Mouse (Mus musculus) intestine, embryonic 15.5 days (tissue): Measurements from ENCODE around the gene Crtc2. TPM values are rescaled to one million over a fixed set of nuclear protein-coding genes. Genes with fewer than 3 reads are reported as not detected.

Source experiments
- ATAC-seq: fragments of 200-750 bp; cut with Nextera tagmentation; 2 replicates; pipeline ENCODE4 v1.8.0; 2017; ENCODE audit warnings: moderate TSS enrichment, moderate library complexity
- H3K27ac ChIP-seq: fragments of 300-500 bp; sonication (generic); 2 replicates; pipeline ENCODE4 v1.5.1; 2015; ENCODE audit warnings: mild to moderate bottlenecking, inconsistent platforms
- H3K27me3 ChIP-seq: fragments of 300-500 bp; sonication (generic); replicated peaks from 2 replicates; pipeline ENCODE4 v1.6.1; 2015; ENCODE audit warnings: inconsistent platforms
- H3K36me3 ChIP-seq: fragments of 300-500 bp; sonication (generic); 2 replicates; pipeline ENCODE4 v1.6.1; 2015; ENCODE audit warnings: inconsistent platforms
- H3K4me1 ChIP-seq: fragments of 300-500 bp; sonication (generic); replicated peaks from 2 replicates; pipeline ENCODE4 v1.6.1; 2015; ENCODE audit warnings: inconsistent platforms
- H3K4me2 ChIP-seq: fragments of 300-500 bp; sonication (generic); replicated peaks from 2 replicates; pipeline ENCODE4 v1.6.1; 2015; ENCODE audit warnings: mild to moderate bottlenecking, inconsistent platforms
- H3K4me3 ChIP-seq: fragments of 300-500 bp; sonication (generic); replicated peaks from 2 replicates; pipeline ENCODE4 v1.5.1; 2015; ENCODE audit warnings: inconsistent platforms
- H3K9ac ChIP-seq: fragments of 300-500 bp; sonication (generic); 2 replicates; pipeline ENCODE4 v1.6.1; 2015; ENCODE audit warnings: inconsistent platforms
- H3K9me3 ChIP-seq: fragments of 300-500 bp; sonication (generic); 2 replicates; pipeline ENCODE4 v1.6.1; 2016; ENCODE audit warnings: inconsistent platforms
- WGBS: fragments of 180-500 bp; shearing (Covaris S2); methylation state at CpG from one replicate; pipeline ENCODE4 v1.1.7; 2015; 5-methylcytosine and 5-hydroxymethylcytosine counted together
- polyA plus RNA-seq: library from polyadenylated mRNA; unstranded; fragments of >200 nt; fragmentation: Nextera tagmentation; extraction: Ambion mirVana; gene quantifications from 2 replicates; pipeline ENCODE4 v1.2.1, GENCODE M21; 2015

Gene Crtc2
- polyA plus RNA-seq, 1 experiment from 2014 or later = 18.6 TPM

DNA sequence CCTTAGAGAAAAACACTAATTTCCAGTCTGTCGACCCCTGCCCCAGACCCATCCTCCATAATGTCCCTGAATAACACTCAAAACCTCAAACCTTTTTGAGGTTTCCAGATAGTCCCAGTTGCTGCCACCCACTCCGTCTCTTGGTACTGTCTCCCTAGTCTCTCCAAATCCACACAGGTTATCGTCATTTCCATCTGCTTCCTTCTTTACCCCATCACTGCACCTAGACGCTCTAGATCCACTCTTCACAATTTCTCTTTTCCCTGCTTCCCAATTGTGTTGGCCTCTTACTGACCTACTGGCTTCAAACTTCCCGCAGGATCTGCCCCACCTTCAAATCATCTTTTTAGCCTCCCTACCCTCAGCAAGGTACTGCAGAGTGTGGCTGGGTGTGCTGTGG lies 32.8 kb upstream of the Crtc2 start:
- peak overlapping the region; percentile 53 for H3K4me3 ChIP-seq
- H3K36me3 ChIP-seq = 0 out of 2 replicates have a peak, but pooled peaks cover 4% of the 10 kb centered on the region
- H3K9me3 ChIP-seq = no peaks in the 10 kb centered on the region
- peak overlapping the region; percentile 80 for H3K4me2 ChIP-seq
- ATAC-seq = peak; percentile 5; the same call in 1 of the 2 replicates
- H3K27me3 ChIP-seq = no peaks in the 10 kb centered on the region
- WGBS = 15% methylated on average over 5 of the region's 5 CpGs
- peak overlapping the region; percentile 55 for H3K9ac ChIP-seq
- peaks cover 9% of the 10 kb centered on the region for H3K4me1 ChIP-seq
- peak overlapping the region; percentile 89; the same call in 1 of the 2 replicates for H3K27ac ChIP-seq

DNA sequence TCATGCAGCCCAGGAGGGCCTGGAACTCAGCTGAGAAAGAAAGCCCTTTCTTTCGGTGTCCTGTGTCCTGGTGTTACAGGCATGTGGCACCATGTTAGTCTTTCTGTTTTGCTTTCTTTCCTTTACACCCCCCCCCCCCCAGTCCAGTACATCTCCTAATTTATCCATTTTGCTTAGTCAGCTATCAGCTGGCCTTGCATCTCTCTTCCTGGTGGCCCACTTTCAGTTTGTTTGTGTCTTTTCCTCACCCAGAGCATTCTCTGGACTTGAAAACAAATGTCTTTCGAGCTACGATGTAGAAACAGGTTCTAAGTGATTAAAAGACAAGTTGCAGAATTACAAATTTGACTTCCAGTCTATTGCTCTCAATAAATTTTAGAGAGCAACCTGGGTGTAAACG lies 31.5 kb upstream of the Crtc2 start:
- WGBS = 86% methylated on average over 4 of the region's 4 CpGs
- H3K4me3 ChIP-seq = no peak overlapping the region
- H3K9me3 ChIP-seq = no peaks in the 10 kb centered on the region
- H3K4me1 ChIP-seq = peaks cover 9% of the 10 kb centered on the region
- no peak overlapping the region for H3K4me2 ChIP-seq
- no peak overlapping the region for H3K27ac ChIP-seq
- ATAC-seq = no peak
- H3K27me3 ChIP-seq = no peaks in the 10 kb centered on the region
- 0 out of 2 replicates have a peak, but pooled peaks cover 4% of the 10 kb centered on the region for H3K36me3 ChIP-seq
- no peak overlapping the region for H3K9ac ChIP-seq

DNA sequence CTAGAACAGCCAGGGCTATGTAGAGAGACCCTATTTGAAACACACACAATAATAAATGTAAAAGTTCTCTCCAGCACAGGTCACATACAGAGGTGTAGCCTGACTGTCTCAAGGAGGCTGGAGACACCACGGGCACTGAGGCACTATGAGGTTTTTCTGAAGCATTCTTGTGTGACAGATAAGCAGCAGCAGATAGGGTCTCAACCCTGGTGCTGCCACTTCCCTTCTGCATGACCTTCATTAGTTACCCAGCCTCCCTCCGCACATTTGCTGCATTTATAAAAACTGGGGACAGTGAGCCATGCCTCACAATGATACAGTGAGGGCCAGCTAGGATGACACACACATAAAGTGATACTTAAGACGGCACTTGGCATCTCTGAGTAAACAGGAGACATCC lies 31.0 kb upstream of the Crtc2 start:
- H3K27ac ChIP-seq = no peak overlapping the region

DNA sequence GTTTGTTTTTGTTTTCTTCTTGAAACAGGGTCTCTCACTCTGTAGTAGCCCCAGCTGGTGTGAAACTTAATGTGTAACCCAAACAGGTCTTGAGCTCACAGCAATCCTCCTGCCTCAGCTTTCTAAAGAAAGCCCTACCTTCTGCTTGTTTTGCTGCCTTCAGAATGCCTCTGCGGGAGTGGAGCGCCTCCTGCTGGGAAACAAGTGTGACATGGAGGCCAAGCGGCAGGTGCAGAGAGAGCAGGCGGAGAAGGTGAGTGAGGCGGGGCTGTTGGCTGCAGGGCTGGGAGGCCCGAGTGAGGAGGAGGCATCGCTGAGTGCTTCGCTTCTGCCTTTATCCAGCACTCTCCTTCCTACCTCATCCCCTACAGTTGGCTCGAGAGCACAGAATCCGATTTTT lies 29.6 kb upstream of the Crtc2 start:
- H3K4me3 ChIP-seq = no peak overlapping the region
- H3K9ac ChIP-seq = no peak overlapping the region
- H3K4me2 ChIP-seq = no peak overlapping the region
- H3K27ac ChIP-seq = no peak overlapping the region
- no peaks in the 10 kb centered on the region for H3K9me3 ChIP-seq
- H3K4me1 ChIP-seq = peaks cover 9% of the 10 kb centered on the region
- ATAC-seq = no peak
- H3K27me3 ChIP-seq = no peaks in the 10 kb centered on the region
- H3K36me3 ChIP-seq = 0 out of 2 replicates have a peak, but pooled peaks cover 4% of the 10 kb centered on the region
- WGBS = 83% methylated on average over 10 of the region's 10 CpGs

More for the DNA sequence above, 31.0 kb upstream of the Crtc2 start:
- Histone ChIP-seq H3K27me3 (no peaks in the 10 kb centered on the region), H3K9me3 (no peaks in the 10 kb centered on the region), H3K9ac (no peak overlapping the region), H3K4me3 (no peak overlapping the region), H3K4me1 (peaks cover 9% of the 10 kb centered on the region), H3K4me2 (no peak overlapping the region), H3K36me3 (0 out of 2 replicates have a peak, but pooled peaks cover 4% of the 10 kb centered on the region)
- ATAC-seq = no peak
- 69% methylated on average over 3 of the region's 3 CpGs for WGBS

DNA sequence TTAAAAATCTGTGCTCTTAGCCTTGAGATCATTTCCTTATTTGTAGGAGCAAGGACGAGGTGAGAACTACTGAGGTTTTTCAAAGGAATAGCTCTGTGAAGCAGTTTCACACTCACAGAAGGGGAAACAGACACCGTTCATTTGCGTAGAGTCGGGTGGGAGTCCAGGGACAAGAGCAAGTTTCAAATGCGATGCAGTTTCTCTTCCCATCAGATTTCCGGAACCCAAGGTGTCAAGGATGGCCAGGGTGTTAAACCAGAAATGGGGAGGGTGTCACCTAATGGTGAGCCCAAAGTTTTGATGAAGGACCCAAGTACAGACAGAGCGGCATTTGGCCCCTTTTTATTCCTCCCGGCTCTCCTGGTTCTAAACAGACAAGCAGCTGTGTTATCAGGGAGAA lies 22.9 kb upstream of the Crtc2 start:
- Histone ChIP-seq H3K27me3 (no peaks in the 10 kb centered on the region), H3K9ac (peak overlapping the region; percentile 26; the same call in 1 of the 2 replicates), H3K36me3 (peaks cover 15% of the 10 kb centered on the region), H3K27ac (peak overlapping the region; percentile 88; the same call in 1 of the 2 replicates), H3K4me1 (peaks cover 2% of the 10 kb centered on the region; the same call in 1 of the 2 replicates), H3K4me2 (peak overlapping the region; percentile 76), H3K4me3 (peak overlapping the region; percentile 75), H3K9me3 (no peaks in the 10 kb centered on the region)
- no peak for ATAC-seq
- whole genome bisulfite sequencing = 10% methylated on average over 8 of the region's 8 CpGs

DNA sequence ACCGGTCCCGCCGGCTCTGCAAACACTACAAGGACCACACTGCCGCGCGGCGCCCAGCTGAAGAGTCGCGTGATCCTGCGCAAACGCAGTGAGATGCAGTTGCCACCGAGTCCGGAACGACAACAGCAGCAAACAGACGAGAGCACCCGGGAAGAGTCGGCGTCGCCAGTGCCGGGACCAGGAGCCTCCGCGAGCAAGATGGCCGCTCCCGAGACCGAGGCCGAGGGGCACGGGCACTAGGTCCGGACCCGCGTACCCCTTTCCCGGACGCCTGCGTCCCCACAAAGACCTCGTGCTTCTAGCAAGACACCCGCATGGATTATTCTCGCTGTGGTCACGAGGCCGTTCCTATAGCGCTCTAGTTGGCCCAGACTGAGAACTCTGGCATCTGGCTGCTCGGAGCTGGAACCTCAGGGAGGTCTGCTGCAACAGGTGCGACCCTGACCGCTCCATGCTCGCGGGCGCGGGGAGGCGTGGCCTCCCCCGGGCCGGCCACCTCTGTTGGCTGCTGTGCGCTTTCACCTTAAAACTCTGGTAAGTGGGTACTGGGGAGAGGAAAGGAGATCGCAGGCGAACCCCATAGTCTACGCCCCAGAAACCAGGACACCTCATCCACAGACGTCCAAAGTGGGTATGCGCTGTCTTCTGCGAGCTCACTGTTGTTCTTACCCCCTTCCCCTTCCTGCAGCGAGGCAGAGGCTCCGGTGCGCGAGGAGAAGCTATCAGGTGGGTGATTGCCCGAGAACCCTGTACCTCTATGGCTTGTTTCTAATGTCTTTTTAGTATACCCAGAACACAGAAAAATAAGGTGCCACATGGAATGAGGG lies 22.2 kb upstream of the Crtc2 start, which contains the start of gene Jtb:
Jtb (plus strand) TSS at position 91 of the 827 bp plus-strand sequence.
- Histone ChIP-seq H3K4me3 (peak within 1 kb of the TSS; percentile 75), H3K36me3 (peaks cover 15% of the 10 kb centered on the region), H3K27ac (peak within 1 kb of the TSS; percentile 88), H3K4me2 (peak within 1 kb of the TSS; percentile 76), H3K4me1 (peaks cover 2% of the 10 kb centered on the region; the same call in 1 of the 2 replicates), H3K9ac (peak within 1 kb of the TSS; percentile 84), H3K9me3 (no peaks in the 10 kb centered on the region), H3K27me3 (no peaks in the 10 kb centered on the region)
- WGBS = under 1% methylated on average over 61 of the region's 61 CpGs
- peak; percentile 99 for ATAC-seq

DNA sequence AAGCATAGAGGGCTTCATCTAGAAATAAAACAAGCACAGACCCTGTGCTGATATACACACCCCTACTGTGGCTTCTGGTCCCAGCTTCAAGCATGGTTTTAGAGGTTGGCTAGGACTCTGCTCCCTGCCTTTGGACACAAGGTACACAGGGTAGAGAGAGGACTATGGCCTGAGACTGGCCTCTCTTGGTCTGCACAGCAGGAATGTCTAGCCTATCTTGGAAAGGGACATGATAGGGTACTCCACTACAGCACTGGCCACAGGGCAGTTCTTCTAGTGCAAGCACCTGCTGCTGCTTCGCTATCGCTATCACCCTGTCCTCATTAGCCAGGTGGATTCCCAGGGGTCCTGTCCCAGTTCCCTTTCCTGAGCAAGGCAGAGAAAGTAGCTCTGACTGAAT lies 12.7 kb upstream of the Crtc2 start:
- Histone ChIP-seq H3K9me3 (no peaks in the 10 kb centered on the region), H3K27ac (no peak overlapping the region), H3K9ac (no peak overlapping the region), H3K4me2 (no peak overlapping the region), H3K36me3 (no peaks in the 10 kb centered on the region), H3K4me1 (peaks cover 13% of the 10 kb centered on the region), H3K4me3 (no peak overlapping the region), H3K27me3 (no peaks in the 10 kb centered on the region)
- WGBS = 91% methylated on average over 2 of the region's 2 CpGs
- ATAC-seq = no peak

DNA sequence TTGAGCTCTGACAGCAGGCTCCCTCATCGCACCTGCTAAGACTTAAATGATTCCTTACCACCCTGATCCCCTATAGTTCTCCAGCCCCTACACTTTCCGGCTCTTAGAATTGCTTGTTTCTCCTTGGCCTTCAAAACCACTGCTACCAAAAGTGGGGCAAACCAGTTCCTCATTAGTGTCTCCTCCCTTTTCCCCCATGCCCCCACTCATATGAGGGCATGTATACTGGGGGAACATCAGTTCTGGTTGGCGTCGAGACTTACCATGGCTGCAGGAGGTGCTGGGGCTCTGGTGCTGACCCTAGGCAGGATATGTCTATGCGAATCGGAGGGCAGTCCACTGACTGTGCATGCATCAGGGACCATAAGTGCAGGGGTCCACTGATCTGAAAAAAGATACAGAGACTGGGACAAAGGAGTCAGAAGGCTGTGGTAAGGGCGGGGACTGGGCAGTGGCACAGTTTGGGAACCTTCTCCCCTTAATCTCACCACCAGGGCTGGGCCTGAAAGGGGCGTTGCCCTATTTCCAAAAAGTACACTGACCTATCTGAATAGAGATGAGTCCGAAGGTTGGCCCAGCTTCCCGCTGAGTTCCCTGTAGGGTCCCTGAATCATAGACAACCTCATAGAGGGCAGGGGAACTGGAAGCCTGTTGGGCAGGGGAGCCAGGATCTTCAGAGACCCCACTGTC lies 12.1 kb upstream of the Crtc2 start:
- Histone ChIP-seq H3K4me1 (peaks cover 13% of the 10 kb centered on the region), H3K9me3 (no peaks in the 10 kb centered on the region), H3K4me3 (no peak overlapping the region), H3K9ac (no peak overlapping the region), H3K27ac (no peak overlapping the region), H3K4me2 (peak overlapping the region; percentile 74; the same call in 1 of the 2 replicates), H3K27me3 (no peaks in the 10 kb centered on the region), H3K36me3 (no peaks in the 10 kb centered on the region)
- 85% methylated on average over 10 of the region's 10 CpGs for WGBS
- no peak for ATAC-seq

DNA sequence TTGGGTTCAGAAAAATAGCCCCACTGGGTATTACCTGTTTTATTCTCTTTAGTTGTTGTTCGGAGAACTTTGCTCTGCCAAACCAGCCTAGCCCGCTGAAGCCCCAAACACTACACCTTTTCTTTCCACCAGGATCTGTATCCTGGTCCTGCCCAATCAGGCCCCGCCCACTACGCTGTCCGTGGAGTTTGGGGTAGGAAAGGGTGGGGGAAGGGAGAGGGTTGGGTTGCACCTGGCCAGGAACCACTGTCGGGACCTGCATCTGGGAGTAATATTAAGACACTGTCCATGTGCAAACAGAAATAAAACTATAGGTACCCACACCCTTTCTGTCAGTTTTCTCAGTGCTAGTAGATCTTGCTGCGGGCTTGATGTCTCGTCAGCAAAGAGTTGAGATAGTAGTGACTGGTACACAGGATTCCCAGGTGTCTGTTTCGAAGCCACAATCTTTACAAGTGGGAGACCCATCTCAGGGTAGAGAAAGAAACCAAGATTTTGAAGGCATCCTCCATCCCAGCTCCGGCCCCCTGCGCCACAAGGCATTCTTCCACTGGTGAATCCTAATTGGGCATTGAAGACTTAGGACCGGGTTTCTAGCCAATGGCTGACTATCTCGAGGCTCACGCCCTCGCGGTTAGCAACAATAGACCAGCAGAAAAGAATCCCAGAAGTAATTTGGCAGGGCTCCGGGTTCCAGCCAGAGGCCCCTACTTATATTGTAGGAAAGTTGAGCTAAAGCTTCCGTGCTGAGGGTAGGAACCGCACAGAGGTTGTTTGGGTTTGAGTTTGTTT lies 10.8 kb upstream of the Crtc2 start, which contains the start of gene Creb3l4:
Creb3l4 (minus strand) TSS at position 529 of the 792 bp plus-strand sequence.
- Histone ChIP-seq H3K4me2 (peak within 1 kb of the TSS; percentile 74), H3K9me3 (no peaks in the 10 kb centered on the region), H3K4me1 (peaks cover 17% of the 10 kb centered on the region), H3K4me3 (peak within 1 kb of the TSS; percentile 26), H3K27ac (peak within 1 kb of the TSS; percentile 52), H3K27me3 (no peaks in the 10 kb centered on the region), H3K9ac (peak within 1 kb of the TSS; percentile 26), H3K36me3 (no peaks in the 10 kb centered on the region)
- peak; percentile 64 for ATAC-seq
- 8% methylated on average over 19 of the region's 19 CpGs for WGBS

DNA sequence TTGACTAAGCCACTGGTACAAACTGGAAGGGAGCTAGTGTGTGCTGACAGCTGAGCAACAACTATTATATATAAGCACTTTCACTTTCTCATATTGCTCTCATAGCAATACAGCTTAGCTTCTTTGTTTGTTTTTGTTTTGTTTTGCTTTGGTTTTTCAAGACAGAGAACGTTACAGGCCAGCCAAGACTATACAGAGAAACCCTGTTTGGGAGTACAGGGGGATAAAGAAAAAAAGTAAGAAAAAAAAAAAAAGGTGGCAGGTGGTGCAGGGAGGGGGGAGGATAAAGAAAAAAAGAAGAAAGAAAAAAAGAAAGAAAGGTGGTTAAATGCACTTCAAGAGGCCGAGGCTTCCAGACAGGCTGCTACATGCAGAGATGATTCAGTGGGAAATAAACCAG lies 8.6 kb upstream of the Crtc2 start:
- WGBS = 50% methylated on average over 2 of the region's 2 CpGs
- Histone ChIP-seq H3K9ac (no peak overlapping the region), H3K4me3 (no peak overlapping the region), H3K4me2 (no peak overlapping the region), H3K27ac (no peak overlapping the region), H3K36me3 (no peaks in the 10 kb centered on the region), H3K27me3 (no peaks in the 10 kb centered on the region), H3K4me1 (peaks cover 23% of the 10 kb centered on the region), H3K9me3 (no peaks in the 10 kb centered on the region)
- no peak for ATAC-seq

DNA sequence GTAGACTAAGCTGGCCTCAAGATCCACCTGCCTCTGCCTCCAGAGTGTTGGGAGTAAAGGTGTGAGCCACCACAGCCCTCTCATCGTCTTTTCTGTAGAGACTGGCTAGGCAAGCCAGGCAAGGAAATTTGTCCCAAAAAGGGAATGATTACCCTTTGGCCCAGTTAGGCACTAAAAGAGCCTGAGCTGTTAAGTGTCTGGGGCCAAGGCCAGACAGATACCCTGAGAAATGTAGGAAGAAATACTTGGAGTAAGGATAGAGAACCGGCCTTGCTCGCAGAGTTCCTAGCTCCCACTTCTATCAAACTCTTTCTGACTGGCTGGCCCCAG lies 6.4 kb upstream of the Crtc2 start:
- H3K9ac ChIP-seq = peak overlapping the region; percentile 46
- ATAC-seq = no peak; the same call in none of the 2 replicates

More for the DNA sequence above, 6.4 kb upstream of the Crtc2 start:
- Histone ChIP-seq H3K36me3 (peaks cover 7% of the 10 kb centered on the region; the same call in 1 of the 2 replicates), H3K4me2 (peak overlapping the region; percentile 87), H3K9me3 (no peaks in the 10 kb centered on the region), H3K27me3 (no peaks in the 10 kb centered on the region), H3K27ac (peak overlapping the region; percentile 94), H3K4me1 (peaks cover 22% of the 10 kb centered on the region), H3K4me3 (peak overlapping the region; percentile 76)
- under 1% methylated on average over 3 of the region's 3 CpGs for WGBS
